Mouse (Mus musculus): ENCODE data around the gene Tpx2. TPM values are rescaled to one million over a fixed set of nuclear protein-coding genes. Genes with fewer than 3 reads are reported as not detected.

Tpx2 gene
- polyA plus RNA-seq, 1 experiment from 2014 or later = 15.1 TPM

- Histone ChIP-seq H3K4me2 (no peak overlapping the region), H3K27ac (replicated peaks) (no peak overlapping the region), H3K4me1 (replicated peaks) (peaks cover 54% of the 10 kb centered on the region), H3K9me3 (no peaks in the 10 kb centered on the region), H3K9ac (no peak overlapping the region), H3K4me3 (no peak overlapping the region), H3K36me3 (no peaks in the 10 kb centered on the region), H3K27me3 (no peaks in the 10 kb centered on the region)
- WGBS = 96% methylated on average over 1 of the region's 1 CpGs
- ATAC-seq (ENCODE audit: low read depth) = no peak
These were observed 34.5 kb upstream of the Tpx2 start for GRCm38 (mm10) chr2:152813232-152813631.

DNA sequence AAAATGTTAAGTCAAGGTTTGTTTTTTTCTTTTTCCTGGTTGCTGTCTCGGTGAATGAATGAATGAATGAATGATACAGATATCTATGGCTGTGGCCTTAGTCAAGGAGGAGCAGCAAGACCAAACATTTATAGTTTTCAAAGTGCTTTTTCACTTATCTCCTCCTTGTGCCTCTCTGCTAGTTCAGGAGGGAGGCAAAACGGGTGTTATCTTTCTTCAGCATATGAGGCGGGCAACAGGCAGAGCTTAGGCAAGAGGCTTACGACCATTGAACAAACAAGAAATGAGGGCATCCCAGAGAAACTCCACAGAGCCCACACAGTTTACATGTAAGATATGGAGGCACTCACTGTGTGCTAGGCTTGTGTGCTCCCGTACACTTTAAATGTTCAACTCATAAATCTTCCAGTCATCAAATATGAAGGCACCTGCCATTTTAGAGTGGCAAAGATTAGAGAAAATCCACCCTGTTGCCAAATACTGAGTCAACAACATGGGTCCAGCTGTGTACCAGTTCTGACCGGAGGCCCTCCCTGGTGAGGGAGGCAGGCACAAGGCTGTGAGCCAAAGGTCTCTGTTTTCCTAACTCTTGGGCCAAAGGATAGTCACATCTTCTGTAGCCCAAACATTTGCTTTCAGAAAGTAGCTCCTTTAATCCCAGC is 33.4 kb upstream of the Tpx2 start:
- Histone ChIP-seq H3K9me3 (no peaks in the 10 kb centered on the region), H3K9ac (no peak overlapping the region), H3K4me3 (no peak overlapping the region), H3K36me3 (peaks cover 7% of the 10 kb centered on the region), H3K4me2 (no peak overlapping the region), H3K27me3 (no peaks in the 10 kb centered on the region), H3K27ac (replicated peaks) (no peak overlapping the region; the same call in 1 of the 2 replicates), H3K4me1 (replicated peaks) (peaks cover 65% of the 10 kb centered on the region)
- no peak for ATAC-seq (ENCODE audit: low read depth)
- WGBS = 86% methylated on average over 6 of the region's 6 CpGs

DNA sequence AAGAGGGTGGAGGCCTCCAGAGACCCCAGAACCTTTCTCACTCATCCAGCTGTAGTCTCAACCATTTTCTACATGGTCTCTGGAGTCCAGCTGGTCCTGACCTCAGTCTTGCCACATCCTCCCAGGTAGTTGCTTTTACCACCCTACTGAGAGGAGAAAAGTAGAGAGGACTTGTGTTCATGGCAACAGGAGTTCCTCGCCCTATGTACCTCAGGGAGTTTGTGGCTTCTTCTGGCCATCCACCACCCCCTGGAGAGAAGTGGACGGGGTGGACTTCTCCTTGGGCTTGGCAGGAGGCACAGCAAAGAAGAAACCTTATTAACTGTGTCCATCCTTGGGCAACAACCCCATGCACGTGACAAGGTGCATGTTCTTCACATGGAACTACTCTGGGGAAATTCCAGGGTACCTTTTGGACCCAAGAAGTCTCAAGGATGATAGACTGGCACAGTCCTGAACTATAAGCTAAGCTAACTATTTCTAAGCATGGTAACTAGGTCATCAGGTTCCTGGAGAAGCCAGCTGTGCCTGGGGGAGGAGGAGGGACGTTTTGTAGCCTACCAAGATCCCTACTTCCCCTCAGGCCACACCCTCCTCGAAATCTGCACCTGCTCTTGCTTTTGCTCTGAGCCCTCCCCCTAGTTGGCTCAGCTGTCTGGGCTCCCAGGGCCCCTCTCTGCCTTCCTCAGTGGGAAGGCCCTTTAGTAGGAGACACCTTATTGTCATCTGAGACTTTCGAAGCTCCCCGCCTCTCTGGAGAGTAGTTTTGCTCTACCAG is 31.7 kb upstream of the Tpx2 start:
- Histone ChIP-seq H3K27me3 (no peaks in the 10 kb centered on the region), H3K36me3 (peaks cover 19% of the 10 kb centered on the region), H3K9ac (no peak overlapping the region), H3K27ac (replicated peaks) (no peak overlapping the region), H3K9me3 (no peaks in the 10 kb centered on the region), H3K4me3 (no peak overlapping the region), H3K4me2 (no peak overlapping the region), H3K4me1 (replicated peaks) (peaks cover 78% of the 10 kb centered on the region)
- 68% methylated on average over 7 of the region's 7 CpGs for WGBS
- no peak for ATAC-seq (ENCODE audit: low read depth)

DNA sequence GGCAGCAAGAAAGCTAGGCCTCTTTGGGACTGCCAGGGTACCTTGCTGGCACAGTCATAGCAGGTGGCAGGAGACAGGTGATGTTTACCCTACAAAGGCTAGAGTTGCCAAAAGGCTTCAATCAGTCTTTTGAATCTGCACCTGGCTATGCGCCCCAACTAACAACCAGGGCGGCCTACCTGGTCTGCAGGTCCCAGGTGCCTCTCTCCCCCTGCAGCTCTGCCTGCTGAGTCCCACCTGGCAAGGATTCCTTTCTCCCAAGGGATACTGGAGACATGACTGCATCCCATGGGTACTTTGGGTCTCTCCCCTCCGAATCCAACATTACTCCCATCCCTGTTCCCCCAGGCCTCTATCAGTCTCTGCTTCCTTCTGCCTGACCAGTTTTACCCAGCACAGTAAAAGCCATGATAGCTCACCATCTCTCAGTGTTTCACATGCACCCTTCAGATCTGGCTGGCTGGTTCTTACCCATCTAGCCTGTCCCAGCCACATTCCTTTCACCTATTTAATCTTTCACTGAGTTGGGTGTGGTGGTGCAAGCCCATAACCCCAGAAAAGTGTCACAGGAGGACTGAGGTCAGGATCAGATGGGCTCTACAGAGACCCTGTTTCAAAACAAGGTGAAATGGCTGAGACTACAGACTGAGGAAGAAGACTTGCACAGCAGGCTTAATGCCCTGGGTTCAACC is 31.0 kb upstream of the Tpx2 start:
- peaks cover 78% of the 10 kb centered on the region for H3K4me1 ChIP-seq (replicated peaks)
- no peak overlapping the region for H3K27ac ChIP-seq (replicated peaks)
- H3K9me3 ChIP-seq = no peaks in the 10 kb centered on the region
- no peak overlapping the region for H3K4me3 ChIP-seq
- H3K27me3 ChIP-seq = no peaks in the 10 kb centered on the region
- H3K36me3 ChIP-seq = peaks cover 26% of the 10 kb centered on the region
- H3K4me2 ChIP-seq = no peak overlapping the region
- 89% methylated on average over 3 of the region's 3 CpGs for WGBS
- H3K9ac ChIP-seq = no peak overlapping the region
- ATAC-seq (ENCODE audit: low read depth) = no peak

- Histone ChIP-seq H3K36me3 (peaks cover 28% of the 10 kb centered on the region), H3K27ac (replicated peaks) (peak overlapping the region; percentile 39; the same call in 1 of the 2 replicates), H3K4me2 (peak overlapping the region; percentile 6; the same call in 1 of the 2 replicates), H3K27me3 (no peaks in the 10 kb centered on the region), H3K4me1 (replicated peaks) (peaks cover 80% of the 10 kb centered on the region), H3K9ac (peak overlapping the region; percentile 18; the same call in 1 of the 2 replicates), H3K4me3 (no peak overlapping the region), H3K9me3 (no peaks in the 10 kb centered on the region)
- 38% methylated on average over 6 of the region's 6 CpGs for WGBS
- ATAC-seq (ENCODE audit: low read depth) = 0 out of 2 replicates have a peak, but pooled peaks have one; percentile 33
These were observed 30.0 kb upstream of the Tpx2 start for GRCm38 (mm10) chr2:152817596-152818291.

GRCm38 (mm10) chr2:152818679-152819078 is 29.1 kb upstream of the Tpx2 start:
- H3K9me3 ChIP-seq = no peaks in the 10 kb centered on the region
- no peak overlapping the region for H3K9ac ChIP-seq
- no peak for ATAC-seq (ENCODE audit: low read depth)
- no peaks in the 10 kb centered on the region for H3K27me3 ChIP-seq
- WGBS = 76% methylated on average over 5 of the region's 5 CpGs
- peaks cover 80% of the 10 kb centered on the region for H3K4me1 ChIP-seq (replicated peaks)
- no peak overlapping the region for H3K4me3 ChIP-seq
- no peak overlapping the region for H3K4me2 ChIP-seq
- no peak overlapping the region for H3K27ac ChIP-seq (replicated peaks)
- peaks cover 28% of the 10 kb centered on the region for H3K36me3 ChIP-seq

DNA sequence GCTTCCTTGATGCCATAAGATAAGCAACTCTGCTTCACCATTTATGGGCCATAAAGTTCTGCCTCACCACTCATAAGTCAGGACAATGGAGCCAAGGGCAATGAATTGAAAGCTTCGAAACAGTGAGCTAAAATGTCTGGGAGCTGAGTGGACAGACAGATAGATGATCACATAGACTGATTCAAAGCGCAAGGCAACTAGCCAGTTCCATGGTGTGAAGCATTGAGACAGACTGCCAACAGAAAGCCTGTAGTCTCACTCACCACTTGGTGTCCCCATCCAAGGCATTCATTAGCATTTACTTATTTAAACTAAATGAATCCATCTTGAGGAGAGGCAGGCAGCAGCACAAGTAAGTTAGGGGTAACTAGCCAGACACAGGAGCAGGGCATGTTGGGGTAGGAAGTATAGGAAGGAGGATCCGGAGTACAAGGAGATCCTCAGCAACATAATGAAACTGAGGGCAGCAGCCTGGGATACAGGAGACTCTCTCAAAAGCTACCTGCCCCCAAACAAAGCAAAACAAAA is 28.6 kb upstream of the Tpx2 start:
- peaks cover 80% of the 10 kb centered on the region for H3K4me1 ChIP-seq (replicated peaks)
- H3K4me2 ChIP-seq = no peak overlapping the region
- WGBS = 96% methylated on average over 3 of the region's 3 CpGs
- peak overlapping the region; percentile 64; the same call in 1 of the 2 replicates for H3K27ac ChIP-seq (replicated peaks)
- H3K4me3 ChIP-seq = no peak overlapping the region
- H3K27me3 ChIP-seq = no peaks in the 10 kb centered on the region
- no peak for ATAC-seq (ENCODE audit: low read depth)
- no peak overlapping the region for H3K9ac ChIP-seq
- no peaks in the 10 kb centered on the region for H3K9me3 ChIP-seq
- peaks cover 28% of the 10 kb centered on the region for H3K36me3 ChIP-seq

GRCm38 (mm10) chr2:152819926-152820325 is 27.8 kb upstream of the Tpx2 start:
- H3K36me3 ChIP-seq = peaks cover 28% of the 10 kb centered on the region
- H3K4me2 ChIP-seq = no peak overlapping the region
- no peaks in the 10 kb centered on the region for H3K27me3 ChIP-seq
- no peak overlapping the region for H3K9ac ChIP-seq
- H3K27ac ChIP-seq (replicated peaks) = peak overlapping the region; percentile 64
- ATAC-seq (ENCODE audit: low read depth) = no peak
- H3K9me3 ChIP-seq = no peaks in the 10 kb centered on the region
- no peak overlapping the region for H3K4me3 ChIP-seq
- H3K4me1 ChIP-seq (replicated peaks) = peaks cover 88% of the 10 kb centered on the region
- WGBS = 55% methylated on average over 4 of the region's 4 CpGs

- 14% methylated on average over 2 of the region's 2 CpGs for WGBS
- 0 out of 2 replicates have a peak overlapping the region, but pooled peaks have one; percentile 4 for H3K4me2 ChIP-seq
- ATAC-seq (ENCODE audit: low read depth) = 0 out of 2 replicates have a peak, but pooled peaks have one; percentile 30
- H3K36me3 ChIP-seq = peaks cover 28% of the 10 kb centered on the region
- no peaks in the 10 kb centered on the region for H3K27me3 ChIP-seq
- no peaks in the 10 kb centered on the region for H3K9me3 ChIP-seq
- no peak overlapping the region for H3K9ac ChIP-seq
- H3K27ac ChIP-seq (replicated peaks) = peak overlapping the region; percentile 70
- H3K4me3 ChIP-seq = no peak overlapping the region
- H3K4me1 ChIP-seq (replicated peaks) = peaks cover 93% of the 10 kb centered on the region
These were observed 27.4 kb upstream of the Tpx2 start for GRCm38 (mm10) chr2:152820369-152820768.

GRCm38 (mm10) chr2:152821023-152821422 is 26.7 kb upstream of the Tpx2 start:
- Histone ChIP-seq H3K9me3 (no peaks in the 10 kb centered on the region), H3K4me3 (no peak overlapping the region), H3K27ac (replicated peaks) (peak overlapping the region; percentile 70), H3K4me1 (replicated peaks) (peaks cover 96% of the 10 kb centered on the region), H3K4me2 (peak overlapping the region; percentile 4; the same call in 1 of the 2 replicates), H3K27me3 (no peaks in the 10 kb centered on the region), H3K36me3 (peaks cover 28% of the 10 kb centered on the region), H3K9ac (no peak overlapping the region)
- WGBS = 48% methylated on average over 5 of the region's 5 CpGs
- peak; percentile 7; the same call in 1 of the 2 replicates for ATAC-seq (ENCODE audit: low read depth)

DNA sequence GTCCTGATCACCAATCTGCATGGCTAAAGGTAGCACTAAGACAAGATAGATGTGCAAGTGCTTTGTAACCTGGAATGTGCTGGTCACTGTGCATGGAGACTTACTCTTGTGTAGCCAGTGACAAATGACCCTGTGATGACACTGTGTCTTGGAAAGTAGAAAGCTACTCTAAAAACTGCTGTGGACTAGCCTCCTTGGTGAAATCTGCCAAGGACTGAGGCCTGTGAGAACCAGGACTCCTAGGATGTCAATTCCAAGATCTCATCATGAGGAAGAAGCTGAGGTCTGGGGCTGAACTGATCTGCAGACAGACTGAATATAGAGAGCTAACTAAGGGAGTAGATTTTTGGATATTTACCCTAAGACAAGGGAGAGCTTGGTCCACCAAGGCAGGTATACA is 26.2 kb upstream of the Tpx2 start:
- no peak overlapping the region for H3K4me2 ChIP-seq
- H3K4me1 ChIP-seq (replicated peaks) = peaks cover 96% of the 10 kb centered on the region
- H3K27ac ChIP-seq (replicated peaks) = peak overlapping the region; percentile 70; the same call in 1 of the 2 replicates

More for the DNA sequence above, 26.2 kb upstream of the Tpx2 start:
- no peak overlapping the region for H3K9ac ChIP-seq
- H3K27me3 ChIP-seq = no peaks in the 10 kb centered on the region
- H3K4me3 ChIP-seq = no peak overlapping the region
- no peaks in the 10 kb centered on the region for H3K9me3 ChIP-seq
- H3K36me3 ChIP-seq = peaks cover 28% of the 10 kb centered on the region
- ATAC-seq (ENCODE audit: low read depth) = 0 out of 2 replicates have a peak, but pooled peaks have one; percentile 8

Measured in neural tube, embryonic 13.5 days (tissue).